Mouse (Mus musculus): ENCODE measurements around the gene Mllt1. TPM values are rescaled to one million over a fixed set of nuclear protein-coding genes. Genes with fewer than 3 reads are reported as not detected.

Mllt1 gene
- polyA plus RNA-seq, 1 experiment, result 59.4 TPM

- no peaks in the 10 kb centered on the region for H3K4me1 ChIP-seq (ENCODE audit: control insufficient read depth, insufficient read depth, low read length)
- no peak for TF ChIP-seq POLR2A (IDR thresholded peaks at IDR 0.05; ENCODE audit: borderline replicate concordance, extremely low read depth, low read depth, low read length)
- TF ChIP-seq CTCF (IDR thresholded peaks at IDR 0.05; ENCODE audit: insufficient read depth, low read length), result no peak
- no peak for DNase-seq
- WGBS, result 95% methylated on average over 2 of the region's 2 CpGs
- H3K4me3 ChIP-seq (replicated peaks; ENCODE audit: extremely low read depth, low read depth, low read length), result no peak overlapping the region
Observed at GRCm38 (mm10) chr17:56890018-56890417, 45.2 kb downstream of the Mllt1 start.

GRCm38 (mm10) chr17:56888050-56888449 is 47.2 kb downstream of the Mllt1 start:
- no peak for TF ChIP-seq POLR2A (IDR thresholded peaks at IDR 0.05; ENCODE audit: borderline replicate concordance, extremely low read depth, low read depth, low read length)
- TF ChIP-seq CTCF (IDR thresholded peaks at IDR 0.05; ENCODE audit: insufficient read depth, low read length), result no peak
- DNase-seq, result no peak
- 78% methylated on average over 2 of the region's 3 CpGs for WGBS
- Histone ChIP-seq H3K4me3 (replicated peaks; ENCODE audit: extremely low read depth, low read depth, low read length) (no peak overlapping the region), H3K4me1 (ENCODE audit: control insufficient read depth, insufficient read depth, low read length) (no peaks in the 10 kb centered on the region)

GRCm38 (mm10) chr17:56884809-56885208 is 50.4 kb downstream of the Mllt1 start:
- 78% methylated on average over 17 of the region's 17 CpGs for WGBS
- no peak for TF ChIP-seq CTCF (IDR thresholded peaks at IDR 0.05; ENCODE audit: insufficient read depth, low read length)
- TF ChIP-seq POLR2A (IDR thresholded peaks at IDR 0.05; ENCODE audit: borderline replicate concordance, extremely low read depth, low read depth, low read length), result no peak
- no peak for DNase-seq
- Histone ChIP-seq H3K4me3 (replicated peaks; ENCODE audit: extremely low read depth, low read depth, low read length) (no peak overlapping the region), H3K4me1 (ENCODE audit: control insufficient read depth, insufficient read depth, low read length) (no peaks in the 10 kb centered on the region)

- WGBS, result 38% methylated on average over 5 of the region's 5 CpGs
- Histone ChIP-seq H3K4me3 (replicated peaks; ENCODE audit: extremely low read depth, low read depth, low read length) (no peak overlapping the region), H3K4me1 (ENCODE audit: control insufficient read depth, insufficient read depth, low read length) (no peaks in the 10 kb centered on the region)
- no peak for DNase-seq
- no peak for TF ChIP-seq CTCF (IDR thresholded peaks at IDR 0.05; ENCODE audit: insufficient read depth, low read length)
- no peak for TF ChIP-seq POLR2A (IDR thresholded peaks at IDR 0.05; ENCODE audit: borderline replicate concordance, extremely low read depth, low read depth, low read length)
Observed at GRCm38 (mm10) chr17:56884331-56884730, 50.9 kb downstream of the Mllt1 start.

GRCm38 (mm10) chr17:56883612-56884011 is 51.6 kb downstream of the Mllt1 start:
- DNase-seq, result no peak
- Histone ChIP-seq H3K4me3 (replicated peaks; ENCODE audit: extremely low read depth, low read depth, low read length) (peak overlapping the region; percentile 48), H3K4me1 (ENCODE audit: control insufficient read depth, insufficient read depth, low read length) (no peaks in the 10 kb centered on the region)
- TF ChIP-seq CTCF (IDR thresholded peaks at IDR 0.05; ENCODE audit: insufficient read depth, low read length) (no peak), POLR2A (IDR thresholded peaks at IDR 0.05; ENCODE audit: borderline replicate concordance, extremely low read depth, low read depth, low read length) (no peak)
- WGBS, result 19% methylated on average over 17 of the region's 17 CpGs

- TF ChIP-seq CTCF (IDR thresholded peaks at IDR 0.05; ENCODE audit: insufficient read depth, low read length), result no peak
- no peak for TF ChIP-seq POLR2A (IDR thresholded peaks at IDR 0.05; ENCODE audit: borderline replicate concordance, extremely low read depth, low read depth, low read length)
- no peaks in the 10 kb centered on the region for H3K4me1 ChIP-seq (ENCODE audit: control insufficient read depth, insufficient read depth, low read length)
- no peak overlapping the region for H3K4me3 ChIP-seq (replicated peaks; ENCODE audit: extremely low read depth, low read depth, low read length)
- 79% methylated on average over 19 of the region's 19 CpGs for WGBS
- DNase-seq, result peak; percentile 31
Observed at GRCm38 (mm10) chr17:56877426-56877825, 57.8 kb downstream of the Mllt1 start.

GRCm38 (mm10) chr17:56876981-56877380 is 58.2 kb downstream of the Mllt1 start:
- WGBS, result 53% methylated on average over 8 of the region's 8 CpGs
- Histone ChIP-seq H3K4me3 (replicated peaks; ENCODE audit: extremely low read depth, low read depth, low read length) (no peak overlapping the region), H3K4me1 (ENCODE audit: control insufficient read depth, insufficient read depth, low read length) (no peaks in the 10 kb centered on the region)
- DNase-seq, result no peak
- no peak for TF ChIP-seq POLR2A (IDR thresholded peaks at IDR 0.05; ENCODE audit: borderline replicate concordance, extremely low read depth, low read depth, low read length)
- TF ChIP-seq CTCF (IDR thresholded peaks at IDR 0.05; ENCODE audit: insufficient read depth, low read length), result no peak

- 76% methylated on average over 3 of the region's 3 CpGs for WGBS
- H3K4me1 ChIP-seq (ENCODE audit: control insufficient read depth, insufficient read depth, low read length), result no peaks in the 10 kb centered on the region
- no peak for TF ChIP-seq CTCF (IDR thresholded peaks at IDR 0.05; ENCODE audit: insufficient read depth, low read length)
- TF ChIP-seq POLR2A (IDR thresholded peaks at IDR 0.05; ENCODE audit: borderline replicate concordance, extremely low read depth, low read depth, low read length), result no peak
- H3K4me3 ChIP-seq (replicated peaks; ENCODE audit: extremely low read depth, low read depth, low read length), result no peak overlapping the region
- no peak for DNase-seq
Observed at GRCm38 (mm10) chr17:56876465-56876864, 58.8 kb downstream of the Mllt1 start.

GRCm38 (mm10) chr17:56874936-56875651 is 60.1 kb downstream of the Mllt1 start, which contains the start of gene 1700061G19Rik:
TSS of gene 1700061G19Rik (plus strand) at chr17:56875477.
- WGBS, result 65% methylated on average over 12 of the region's 12 CpGs
- TF ChIP-seq POLR2A (IDR thresholded peaks at IDR 0.05; ENCODE audit: borderline replicate concordance, extremely low read depth, low read depth, low read length) (no peak), CTCF (IDR thresholded peaks at IDR 0.05; ENCODE audit: insufficient read depth, low read length) (no peak)
- DNase-seq, result no peak
- no peaks in the 10 kb centered on the region for H3K4me1 ChIP-seq (ENCODE audit: control insufficient read depth, insufficient read depth, low read length)
- no peak within 1 kb of the TSS for H3K4me3 ChIP-seq (replicated peaks; ENCODE audit: extremely low read depth, low read depth, low read length)

GRCm38 (mm10) chr17:56874237-56874636 is 61.0 kb downstream of the Mllt1 start, which contains the start of gene Acsbg2:
TSS of gene Acsbg2 (minus strand) at chr17:56874447.
- Histone ChIP-seq H3K4me1 (ENCODE audit: control insufficient read depth, insufficient read depth, low read length) (no peaks in the 10 kb centered on the region), H3K4me3 (replicated peaks; ENCODE audit: extremely low read depth, low read depth, low read length) (no peak within 1 kb of the TSS)
- TF ChIP-seq CTCF (IDR thresholded peaks at IDR 0.05; ENCODE audit: insufficient read depth, low read length), result no peak
- no peak for TF ChIP-seq POLR2A (IDR thresholded peaks at IDR 0.05; ENCODE audit: borderline replicate concordance, extremely low read depth, low read depth, low read length)
- WGBS, result 77% methylated on average over 2 of the region's 2 CpGs
- no peak for DNase-seq

Data from lung, adult 2 months (tissue).